Mouse (Mus musculus) ES-E14 (cell line): Measurements from ENCODE around the gene Pced1b. TPM values are rescaled to one million over a fixed set of nuclear protein-coding genes. Genes with fewer than 3 reads are reported as not detected.

Experiments
- DNase-seq: peaks from one replicate; pipeline ENCODE4 v3.0.0-alpha.2; 2013; ENCODE audit warnings: low read depth, low spot score
- H3K27ac ChIP-seq: 2 replicates; pipeline ENCODE4 v1.5.1; 2012; ENCODE audit warnings: low read depth, mild to moderate bottlenecking, low read length, moderate library complexity, mixed read lengths; ENCODE audit not compliant: poor library complexity, insufficient read depth, severe bottlenecking
- H3K36me3 ChIP-seq: 2 replicates; pipeline ENCODE4 v1.6.1; 2012; ENCODE audit warnings: mild to moderate bottlenecking, low read length, moderate library complexity, mixed read lengths; ENCODE audit not compliant: control insufficient read depth, poor library complexity, insufficient read depth, severe bottlenecking
- H3K4me1 ChIP-seq, 2 experiments: fragments of 150-350 bp in 1 of 2; sonication (generic) in 1 of 2; 2 replicates each; pipeline ENCODE4 v1.6.1; 2012; ENCODE audit warnings: low read length in 2 of 2, mild to moderate bottlenecking in 1 of 2, mixed read lengths in 1 of 2; ENCODE audit not compliant: control insufficient read depth in 2 of 2, insufficient read depth in 2 of 2, poor library complexity in 1 of 2
- H3K4me3 ChIP-seq, 2 experiments: fragments of 150-350 bp in 1 of 2; sonication (generic) in 1 of 2; 2 replicates each; pipeline ENCODE4 v1.5.1; 2012; ENCODE audit warnings: low read length in 2 of 2, low read depth in 1 of 2, mild to moderate bottlenecking in 1 of 2, mixed read lengths in 1 of 2; ENCODE audit not compliant: insufficient read depth in 1 of 2, poor library complexity in 1 of 2, severe bottlenecking in 1 of 2
- H3K9ac ChIP-seq: 2 replicates; pipeline ENCODE4 v1.6.1; 2012; ENCODE audit warnings: low read depth, mild to moderate bottlenecking, low read length, mixed read lengths; ENCODE audit not compliant: poor library complexity, insufficient read depth, severe bottlenecking
- H3K9me3 ChIP-seq: fragments of 150-350 bp; sonication (generic); 2 replicates; pipeline ENCODE4 v1.6.1; 2012; ENCODE audit warnings: low read depth, mild to moderate bottlenecking, low read length; ENCODE audit not compliant: control insufficient read depth, insufficient read depth
- CHD2 ChIP-seq: IDR thresholded peaks from 2 replicates; pipeline ENCODE4 v1.6.1; 2014; ENCODE audit warnings: mild to moderate bottlenecking, low read depth, low read length, inconsistent platforms
- HCFC1 ChIP-seq: IDR thresholded peaks from 2 replicates; pipeline ENCODE4 v1.6.1; 2012; ENCODE audit warnings: low read length, inconsistent platforms, borderline replicate concordance; ENCODE audit not compliant: insufficient read depth
- MAFK ChIP-seq: IDR thresholded peaks from 2 replicates; pipeline ENCODE4 v1.6.1; 2014; ENCODE audit warnings: mild to moderate bottlenecking, low read depth, low read length, inconsistent platforms; ENCODE audit not compliant: insufficient read depth
- ZC3H11A ChIP-seq: IDR thresholded peaks from 2 replicates; pipeline ENCODE4 v1.6.1; 2012; ENCODE audit warnings: low read depth, mild to moderate bottlenecking, inconsistent platforms, low read length, borderline replicate concordance
- ZNF384 ChIP-seq: IDR thresholded peaks from 2 replicates; pipeline ENCODE4 v1.6.1; 2012; ENCODE audit warnings: low read depth, low read length, inconsistent platforms
- in situ Hi-C, 2 experiments: fragments of 600-800 bp; cut with MboI; formaldehyde crosslinking; loops; one replicate each; pipeline ENCODE4 v1.15.1; 2025; ENCODE audit warnings: low sequenced_read_pairs in 2 of 2, inconsistent platforms in 1 of 2; ENCODE audit not compliant: unreplicated experiment in 2 of 2
- total RNA-seq: library from RNA; depleted of rRNA; stranded (reverse); fragments of 300-350 nt; gene quantifications from 2 replicates; pipeline ENCODE4 v1.2.3, GENCODE M21; 2012

Gene Pced1b
- total RNA-seq, 1 experiment: 29.0 TPM

DNA sequence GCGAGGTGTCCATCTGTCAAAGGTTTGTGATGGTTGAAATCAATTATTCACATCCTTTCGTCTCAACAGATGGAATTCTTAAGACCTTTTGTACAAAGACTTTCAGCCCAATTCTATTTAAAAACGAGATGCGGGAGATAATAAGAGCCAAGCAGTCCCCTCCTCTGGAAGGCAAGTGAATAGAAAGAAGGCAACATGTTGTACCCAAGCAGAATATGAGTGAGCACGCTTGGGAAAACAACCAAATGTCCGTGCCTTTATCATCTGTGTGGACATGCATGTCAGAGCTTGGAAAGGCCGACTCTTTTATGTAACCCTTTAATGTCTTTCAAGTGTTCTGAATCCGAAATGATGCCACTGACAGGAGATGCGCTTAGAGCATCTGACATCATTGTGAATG, 61.0 kb downstream of the Pced1b start:
- no peak for DNase-seq
- no peak overlapping the region for H3K4me3 ChIP-seq
- in situ Hi-C loops: no loop called here

DNA sequence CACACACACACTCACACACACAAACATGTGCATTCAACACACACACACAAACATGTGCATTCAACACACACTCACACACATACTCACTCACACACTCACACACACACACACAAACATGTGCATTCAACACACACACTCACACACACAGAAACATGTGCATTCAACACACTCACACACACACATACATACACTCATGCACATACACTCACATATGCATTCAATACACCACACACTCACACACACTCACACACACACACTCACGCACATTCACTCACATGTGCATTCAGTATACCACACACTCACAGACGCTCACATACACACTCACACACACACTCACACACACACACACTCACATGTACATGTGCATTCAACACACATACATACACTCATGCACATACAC, 62.6 kb downstream of the Pced1b start:
- Histone ChIP-seq H3K36me3 (no peaks in the 10 kb centered on the region), H3K9me3 (no peaks in the 10 kb centered on the region), H3K4me1 (no peaks in the 10 kb centered on the region), H3K9ac (no peak overlapping the region), H3K4me3 (no peak overlapping the region), H3K27ac (no peak overlapping the region)
- in situ Hi-C loops: no loop called here
- TF ChIP-seq HCFC1: no peak
- no peak for TF ChIP-seq MAFK
- no peak for TF ChIP-seq ZNF384
- TF ChIP-seq ZC3H11A: no peak
- no peak for TF ChIP-seq CHD2
- no peak for DNase-seq

More for the DNA sequence above, 61.0 kb downstream of the Pced1b start:
- TF ChIP-seq HCFC1 (no peak), ZNF384 (no peak), CHD2 (no peak), MAFK (no peak), ZC3H11A (no peak)
- Histone ChIP-seq H3K27ac (no peak overlapping the region), H3K9ac (no peak overlapping the region), H3K9me3 (no peaks in the 10 kb centered on the region), H3K4me1 (no peaks in the 10 kb centered on the region), H3K36me3 (no peaks in the 10 kb centered on the region)

DNA sequence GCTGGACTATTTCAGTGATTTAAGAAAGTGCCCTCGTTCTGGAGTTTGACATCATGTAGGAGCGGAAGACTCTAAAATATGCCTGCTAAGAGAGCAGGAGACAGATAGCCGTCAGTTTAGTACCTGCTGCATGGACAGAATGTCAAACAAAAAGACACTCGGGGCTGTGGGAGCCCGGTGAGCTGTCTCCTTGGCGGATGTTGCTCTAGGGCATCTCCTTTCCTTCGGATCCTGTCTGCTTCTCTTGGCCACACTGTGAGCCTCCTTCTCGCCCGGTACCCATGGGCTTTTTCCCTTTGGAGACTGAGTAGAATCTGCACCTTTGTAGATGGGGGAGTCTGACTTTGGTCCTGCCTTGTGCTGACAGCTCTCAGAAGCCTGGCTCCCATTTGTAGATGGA, 63.3 kb downstream of the Pced1b start:
- no peaks in the 10 kb centered on the region for H3K4me1 ChIP-seq
- no peaks in the 10 kb centered on the region for H3K36me3 ChIP-seq
- in situ Hi-C loops: no loop called here
- no peak overlapping the region for H3K27ac ChIP-seq
- DNase-seq: no peak
- TF ChIP-seq ZNF384: no peak
- no peaks in the 10 kb centered on the region for H3K9me3 ChIP-seq
- H3K9ac ChIP-seq: no peak overlapping the region
- no peak overlapping the region for H3K4me3 ChIP-seq

DNA sequence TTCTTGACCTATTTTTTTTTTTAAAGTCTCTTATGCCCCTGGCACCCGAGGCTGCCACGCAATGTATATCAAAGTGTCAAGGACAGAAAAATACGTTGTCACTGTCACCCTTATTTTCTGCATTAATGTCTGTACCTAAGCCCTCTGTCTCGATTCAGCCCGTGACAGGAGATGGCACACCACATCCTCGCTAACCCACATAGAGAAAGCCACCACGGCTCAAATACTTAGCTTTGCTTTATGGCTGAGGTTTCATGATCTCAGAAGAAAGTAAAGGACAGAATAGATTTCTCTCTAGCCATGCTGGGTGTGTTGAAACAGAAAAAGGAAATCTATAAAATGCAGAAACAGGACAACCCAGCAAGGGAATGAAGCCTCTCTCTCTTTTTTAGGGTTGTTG, 64.3 kb downstream of the Pced1b start:
- H3K9me3 ChIP-seq: no peaks in the 10 kb centered on the region
- TF ChIP-seq MAFK (no peak), CHD2 (no peak), ZC3H11A (no peak), HCFC1 (no peak), ZNF384 (no peak)
- H3K4me3 ChIP-seq: no peak overlapping the region
- in situ Hi-C loops: no loop called here
- DNase-seq: no peak
- H3K9ac ChIP-seq: no peak overlapping the region
- no peak overlapping the region for H3K27ac ChIP-seq
- no peaks in the 10 kb centered on the region for H3K4me1 ChIP-seq
- no peaks in the 10 kb centered on the region for H3K36me3 ChIP-seq

DNA sequence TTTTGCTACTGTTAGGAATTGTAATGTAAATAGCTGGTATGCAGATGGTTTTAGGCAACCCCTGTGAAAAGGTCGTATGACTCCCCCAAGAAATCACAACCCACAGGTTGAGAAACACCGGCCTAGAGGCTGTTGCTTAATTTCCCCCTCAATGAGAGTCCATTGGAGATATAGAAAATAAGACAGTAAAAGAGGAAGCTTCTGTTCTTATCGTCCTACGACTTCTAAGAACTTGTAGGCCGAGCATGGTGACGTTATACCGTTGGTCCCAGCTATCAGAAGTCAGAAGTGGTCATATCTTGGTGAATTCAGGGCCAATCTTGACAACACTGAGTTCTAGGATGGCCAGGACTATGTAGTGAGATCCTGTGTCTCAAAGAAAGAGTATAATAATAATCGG, 65.0 kb downstream of the Pced1b start:
- Histone ChIP-seq H3K4me3 (no peak overlapping the region), H3K4me1 (no peaks in the 10 kb centered on the region), H3K36me3 (no peaks in the 10 kb centered on the region), H3K9ac (no peak overlapping the region), H3K9me3 (no peaks in the 10 kb centered on the region), H3K27ac (no peak overlapping the region)
- DNase-seq: no peak
- TF ChIP-seq ZC3H11A (no peak), ZNF384 (no peak), CHD2 (no peak), HCFC1 (no peak), MAFK (no peak)
- in situ Hi-C loops: no loop called here
